Mouse (Mus musculus): ENCODE data around the gene Gm11127. TPM values are rescaled to one million over a fixed set of nuclear protein-coding genes. Genes with fewer than 3 reads are reported as not detected.
"Not testable (repeated sequence)": the region's sequence is repeated elsewhere in the genome, so short reads cannot be mapped to it uniquely, and the experiment has no call there.

Gm11127 gene
- polyA plus RNA-seq (2014; fragmentation: Nextera tagmentation; extraction: Ambion mirVana) = 0.20 TPM in 1 of 2 replicates, not detected in the other

GRCm38 (mm10) chr17:36058362-36058761 lies at the start of gene Gm11127:
TSS of gene Gm11127 (minus strand) at chr17:36058371.
- H3K27me3 ChIP-seq (ENCODE audit: control insufficient read depth, insufficient read depth, low read length); H3K27ac ChIP-seq (replicated peaks; ENCODE audit: low read depth, low read length); H3K4me2 ChIP-seq (ENCODE audit: low read depth, low read length); H3K9ac ChIP-seq (replicated peaks; ENCODE audit: low read length); H3K9me3 ChIP-seq (replicated peaks; ENCODE audit: control insufficient read depth, low read length); H3K4me1 ChIP-seq (ENCODE audit: control insufficient read depth, insufficient read depth, low read length); H3K36me3 ChIP-seq (replicated peaks; ENCODE audit: control insufficient read depth, insufficient read depth, low read depth, low read length); ATAC-seq (replicated peaks; ENCODE audit: insufficient number of reproducible peaks, low FRiP score, low TSS enrichment, low read depth); DNase-seq (ENCODE audit: low spot score); H3K4me3 ChIP-seq (ENCODE audit: low read depth, low read length): not testable (repeated sequence)
- 71% methylated on average over 1 of the region's 1 CpGs for WGBS

- H3K27me3 ChIP-seq (ENCODE audit: control insufficient read depth, insufficient read depth, low read length); H3K4me2 ChIP-seq (ENCODE audit: low read depth, low read length); DNase-seq (ENCODE audit: low spot score); H3K4me1 ChIP-seq (ENCODE audit: control insufficient read depth, insufficient read depth, low read length); ATAC-seq (replicated peaks; ENCODE audit: insufficient number of reproducible peaks, low FRiP score, low TSS enrichment, low read depth); H3K9ac ChIP-seq (replicated peaks; ENCODE audit: low read length); H3K4me3 ChIP-seq (ENCODE audit: low read depth, low read length); H3K27ac ChIP-seq (replicated peaks; ENCODE audit: low read depth, low read length); H3K9me3 ChIP-seq (replicated peaks; ENCODE audit: control insufficient read depth, low read length); H3K36me3 ChIP-seq (replicated peaks; ENCODE audit: control insufficient read depth, insufficient read depth, low read depth, low read length): not testable (repeated sequence)
- WGBS = 83% methylated on average over 11 of the region's 12 CpGs
These were observed 43.9 kb upstream of the Gm11127 start for GRCm38 (mm10) chr17:36102091-36102490.

- H3K4me1 ChIP-seq (ENCODE audit: control insufficient read depth, insufficient read depth, low read length); DNase-seq (ENCODE audit: low spot score); H3K27me3 ChIP-seq (ENCODE audit: control insufficient read depth, insufficient read depth, low read length); H3K36me3 ChIP-seq (replicated peaks; ENCODE audit: control insufficient read depth, insufficient read depth, low read depth, low read length); H3K27ac ChIP-seq (replicated peaks; ENCODE audit: low read depth, low read length); H3K9me3 ChIP-seq (replicated peaks; ENCODE audit: control insufficient read depth, low read length); ATAC-seq (replicated peaks; ENCODE audit: insufficient number of reproducible peaks, low FRiP score, low TSS enrichment, low read depth); H3K9ac ChIP-seq (replicated peaks; ENCODE audit: low read length); H3K4me3 ChIP-seq (ENCODE audit: low read depth, low read length); H3K4me2 ChIP-seq (ENCODE audit: low read depth, low read length): not testable (repeated sequence)
- 51% methylated on average over 2 of the region's 2 CpGs for WGBS
These were observed 41.4 kb upstream of the Gm11127 start for GRCm38 (mm10) chr17:36099603-36100002.

- Histone ChIP-seq H3K36me3 (replicated peaks; ENCODE audit: control insufficient read depth, insufficient read depth, low read depth, low read length) (no peaks in the 10 kb centered on the region), H3K4me1 (ENCODE audit: control insufficient read depth, insufficient read depth, low read length) (no peaks in the 10 kb centered on the region), H3K4me3 (ENCODE audit: low read depth, low read length) (no peak overlapping the region), H3K27ac (replicated peaks; ENCODE audit: low read depth, low read length) (no peak overlapping the region), H3K4me2 (ENCODE audit: low read depth, low read length) (no peak overlapping the region), H3K9me3 (replicated peaks; ENCODE audit: control insufficient read depth, low read length) (no peaks in the 10 kb centered on the region), H3K27me3 (ENCODE audit: control insufficient read depth, insufficient read depth, low read length) (no peaks in the 10 kb centered on the region), H3K9ac (replicated peaks; ENCODE audit: low read length) (no peak overlapping the region)
- ATAC-seq (replicated peaks; ENCODE audit: insufficient number of reproducible peaks, low FRiP score, low TSS enrichment, low read depth) (no peak), DNase-seq (ENCODE audit: low spot score) (no peak)
- 14% methylated on average over 3 of the region's 3 CpGs for WGBS
These were observed 35.8 kb upstream of the Gm11127 start for GRCm38 (mm10) chr17:36093936-36094335.

GRCm38 (mm10) chr17:36092520-36092919 lies 34.3 kb upstream of the Gm11127 start:
- H3K4me3 ChIP-seq (ENCODE audit: low read depth, low read length); ATAC-seq (replicated peaks; ENCODE audit: insufficient number of reproducible peaks, low FRiP score, low TSS enrichment, low read depth); H3K9ac ChIP-seq (replicated peaks; ENCODE audit: low read length); H3K4me2 ChIP-seq (ENCODE audit: low read depth, low read length); H3K36me3 ChIP-seq (replicated peaks; ENCODE audit: control insufficient read depth, insufficient read depth, low read depth, low read length); H3K4me1 ChIP-seq (ENCODE audit: control insufficient read depth, insufficient read depth, low read length); H3K9me3 ChIP-seq (replicated peaks; ENCODE audit: control insufficient read depth, low read length); DNase-seq (ENCODE audit: low spot score); H3K27me3 ChIP-seq (ENCODE audit: control insufficient read depth, insufficient read depth, low read length); H3K27ac ChIP-seq (replicated peaks; ENCODE audit: low read depth, low read length): not testable (repeated sequence)

GRCm38 (mm10) chr17:36091933-36092332 lies 33.8 kb upstream of the Gm11127 start:
- not testable (repeated sequence) for H3K4me1 ChIP-seq (ENCODE audit: control insufficient read depth, insufficient read depth, low read length); H3K9ac ChIP-seq (replicated peaks; ENCODE audit: low read length); DNase-seq (ENCODE audit: low spot score); H3K27me3 ChIP-seq (ENCODE audit: control insufficient read depth, insufficient read depth, low read length); H3K4me2 ChIP-seq (ENCODE audit: low read depth, low read length); H3K9me3 ChIP-seq (replicated peaks; ENCODE audit: control insufficient read depth, low read length); H3K4me3 ChIP-seq (ENCODE audit: low read depth, low read length); ATAC-seq (replicated peaks; ENCODE audit: insufficient number of reproducible peaks, low FRiP score, low TSS enrichment, low read depth); H3K27ac ChIP-seq (replicated peaks; ENCODE audit: low read depth, low read length); H3K36me3 ChIP-seq (replicated peaks; ENCODE audit: control insufficient read depth, insufficient read depth, low read depth, low read length)
- no CpG with 5 or more reads among the region's 2 CpGs for WGBS

- not testable (repeated sequence) for H3K36me3 ChIP-seq (replicated peaks; ENCODE audit: control insufficient read depth, insufficient read depth, low read depth, low read length); H3K9ac ChIP-seq (replicated peaks; ENCODE audit: low read length); DNase-seq (ENCODE audit: low spot score); H3K9me3 ChIP-seq (replicated peaks; ENCODE audit: control insufficient read depth, low read length); H3K4me3 ChIP-seq (ENCODE audit: low read depth, low read length); ATAC-seq (replicated peaks; ENCODE audit: insufficient number of reproducible peaks, low FRiP score, low TSS enrichment, low read depth); H3K27ac ChIP-seq (replicated peaks; ENCODE audit: low read depth, low read length); H3K4me1 ChIP-seq (ENCODE audit: control insufficient read depth, insufficient read depth, low read length); H3K4me2 ChIP-seq (ENCODE audit: low read depth, low read length)
- WGBS = 75% methylated on average over 1 of the region's 1 CpGs
- peaks cover 12% of the 10 kb centered on the region for H3K27me3 ChIP-seq (ENCODE audit: control insufficient read depth, insufficient read depth, low read length)
These were observed 27.8 kb upstream of the Gm11127 start for GRCm38 (mm10) chr17:36085976-36086375.

GRCm38 (mm10) chr17:36083870-36084451 lies 25.8 kb upstream of the Gm11127 start:
- no peak for DNase-seq (ENCODE audit: low spot score)
- peaks cover 12% of the 10 kb centered on the region for H3K27me3 ChIP-seq (ENCODE audit: control insufficient read depth, insufficient read depth, low read length)
- ATAC-seq (replicated peaks; ENCODE audit: insufficient number of reproducible peaks, low FRiP score, low TSS enrichment, low read depth) = peak; percentile 41

More at GRCm38 (mm10) chr17:36083870-36084451, 25.8 kb upstream of the Gm11127 start:
- H3K4me2 ChIP-seq (ENCODE audit: low read depth, low read length) = peak overlapping the region; percentile 66
- H3K36me3 ChIP-seq (replicated peaks; ENCODE audit: control insufficient read depth, insufficient read depth, low read depth, low read length) = no peaks in the 10 kb centered on the region
- no peak overlapping the region for H3K27ac ChIP-seq (replicated peaks; ENCODE audit: low read depth, low read length)
- H3K4me3 ChIP-seq (ENCODE audit: low read depth, low read length) = peak overlapping the region; percentile 38
- WGBS = under 1% methylated on average over 41 of the region's 42 CpGs
- peak overlapping the region; percentile 52 for H3K9ac ChIP-seq (replicated peaks; ENCODE audit: low read length)
- no peaks in the 10 kb centered on the region for H3K4me1 ChIP-seq (ENCODE audit: control insufficient read depth, insufficient read depth, low read length)
- no peaks in the 10 kb centered on the region for H3K9me3 ChIP-seq (replicated peaks; ENCODE audit: control insufficient read depth, low read length)
